Mouse (Mus musculus) stomach, embryonic 14.5 days (tissue): ENCODE results near the gene Plxna4. TPM values are rescaled to one million over a fixed set of nuclear protein-coding genes. Genes with fewer than 3 reads are reported as not detected.
A peak's percentile ranks its signal among the peaks of the same experiment; 100 is the strongest.

Experiments
- ATAC-seq: fragments of 200-750 bp; cut with Nextera tagmentation; 2 replicates; pipeline ENCODE4 v1.8.0; 2017; ENCODE audit warnings: low read depth, moderate TSS enrichment; ENCODE audit not compliant: insufficient number of reproducible peaks, insufficient read depth, low FRiP score
- H3K27ac ChIP-seq: fragments of 300-500 bp; sonication (generic); 2 replicates; pipeline ENCODE4 v1.5.1; 2014; ENCODE audit warnings: mild to moderate bottlenecking, low read length, moderate library complexity, mixed read lengths
- H3K27me3 ChIP-seq: fragments of 300-500 bp; sonication (generic); 2 replicates; pipeline ENCODE4 v1.6.1; 2014; ENCODE audit warnings: low read length, control low read depth, mixed read lengths; ENCODE audit not compliant: control insufficient read depth, insufficient read depth
- H3K36me3 ChIP-seq: fragments of 300-500 bp; sonication (generic); 2 replicates; pipeline ENCODE4 v1.6.1; 2014; ENCODE audit warnings: mild to moderate bottlenecking, control low read depth, low read length, moderate library complexity, mixed read lengths; ENCODE audit not compliant: control insufficient read depth, insufficient read depth
- H3K4me1 ChIP-seq: fragments of 300-500 bp; sonication (generic); 2 replicates; pipeline ENCODE4 v1.6.1; 2014; ENCODE audit warnings: low read length, control low read depth, mixed read lengths; ENCODE audit not compliant: control insufficient read depth, insufficient read depth
- H3K4me2 ChIP-seq: fragments of 300-500 bp; sonication (generic); replicated peaks from 2 replicates; pipeline ENCODE4 v1.6.1; 2014; ENCODE audit warnings: low read depth, low read length, control low read depth
- H3K4me3 ChIP-seq: fragments of 300-500 bp; sonication (generic); 2 replicates; pipeline ENCODE4 v1.5.1; 2014; ENCODE audit warnings: low read depth, low read length, control low read depth
- H3K9ac ChIP-seq: fragments of 300-500 bp; sonication (generic); replicated peaks from 2 replicates; pipeline ENCODE4 v1.6.1; 2014; ENCODE audit warnings: low read depth, mild to moderate bottlenecking, control low read depth, low read length, moderate library complexity, mixed read lengths
- H3K9me3 ChIP-seq: fragments of 300-500 bp; sonication (generic); 2 replicates; pipeline ENCODE4 v1.6.1; 2016; ENCODE audit warnings: low read depth, low read length, control low read depth; ENCODE audit not compliant: control insufficient read depth
- WGBS: fragments of 180-500 bp; shearing (Covaris S2); extraction: QIAGEN DNeasy Blood & Tissue Kit; methylation state at CpG from one replicate; pipeline ENCODE4 v1.1.7; 2014; 5-methylcytosine and 5-hydroxymethylcytosine counted together
- polyA plus RNA-seq: library from polyadenylated mRNA; unstranded; fragments of >200 nt; fragmentation: Nextera tagmentation; extraction: Ambion mirVana; gene quantifications from 2 replicates; pipeline ENCODE4 v1.2.1, GENCODE M21; 2014

Gene Plxna4
- polyA plus RNA-seq, 1 experiment from 2014 or later: 3.7 TPM

DNA sequence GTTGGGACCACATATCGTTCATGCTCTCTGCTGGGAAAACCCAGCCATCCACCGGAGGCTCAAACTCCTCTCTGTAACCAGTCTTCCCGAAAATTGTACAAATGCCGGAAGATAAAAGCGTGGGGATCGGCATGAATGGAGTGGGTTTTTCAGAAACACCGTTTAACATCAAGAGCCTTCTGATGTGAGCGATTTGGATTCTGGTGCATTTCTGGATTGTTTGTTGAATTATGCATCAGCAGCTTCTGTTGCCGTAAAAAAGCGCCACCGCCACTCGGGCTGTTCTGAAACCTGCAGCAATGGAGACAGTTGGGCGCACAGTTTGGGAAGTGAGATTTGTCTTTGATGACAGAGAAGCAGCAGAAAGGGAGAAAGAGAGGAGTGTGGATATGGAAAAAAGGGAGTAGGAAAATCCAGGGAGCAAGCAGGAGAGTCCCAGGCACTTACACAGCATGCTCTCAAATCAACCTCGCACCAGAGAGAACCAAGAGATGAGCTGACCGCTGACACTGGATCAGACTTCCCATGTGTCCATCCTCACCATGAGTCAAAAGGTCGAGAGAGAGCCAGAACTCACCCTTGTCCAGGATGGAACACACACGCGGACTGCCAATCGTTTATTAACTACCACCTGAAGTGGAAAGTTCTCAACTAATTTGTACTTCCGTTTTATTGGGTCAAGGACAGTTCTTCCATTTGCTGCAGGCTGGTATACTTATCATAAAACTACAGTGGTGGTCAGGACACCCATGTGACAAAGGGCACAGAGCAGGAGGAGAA lies 181.5 kb downstream of the Plxna4 start:
- Histone ChIP-seq H3K9me3 (no peaks in the 10 kb centered on the region), H3K4me2 (no peak overlapping the region), H3K4me1 (peaks cover 8% of the 10 kb centered on the region; the same call in 1 of the 2 replicates), H3K27ac (no peak overlapping the region), H3K9ac (no peak overlapping the region), H3K27me3 (no peaks in the 10 kb centered on the region), H3K4me3 (no peak overlapping the region), H3K36me3 (no peaks in the 10 kb centered on the region)
- no peak for ATAC-seq
- WGBS: 84% methylated on average over 20 of the region's 20 CpGs

DNA sequence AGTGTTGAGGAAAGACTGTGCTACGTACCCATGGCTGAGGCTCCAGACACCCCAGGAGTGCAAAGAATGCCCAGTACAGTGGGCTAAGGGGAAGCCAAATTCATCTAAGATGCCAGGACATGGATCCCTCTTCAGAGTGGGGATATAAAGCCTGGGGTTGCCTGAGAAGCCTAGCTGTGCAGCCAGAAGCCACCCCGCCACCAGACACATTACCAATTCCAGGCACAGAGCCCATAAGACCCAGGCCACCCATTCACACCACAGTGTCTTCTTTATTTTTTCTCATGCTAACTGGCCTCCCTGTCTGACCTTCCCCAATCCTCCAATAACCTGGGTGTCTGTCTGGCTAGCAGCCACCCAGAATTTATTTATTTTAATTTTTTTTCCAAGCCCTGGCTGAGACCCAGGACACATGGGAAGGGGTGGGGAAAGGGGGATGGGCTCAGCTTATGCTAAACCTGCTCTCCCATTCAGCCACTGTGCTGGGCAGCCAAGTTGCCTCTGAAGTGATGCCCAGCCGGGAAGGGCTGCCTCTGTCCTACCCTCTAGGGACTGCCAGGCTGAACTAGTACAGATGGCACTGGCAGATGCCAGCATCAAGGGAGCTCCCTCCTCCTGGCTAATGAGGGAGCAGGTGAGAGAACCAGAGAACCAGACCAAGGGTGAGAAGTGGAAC lies 185.3 kb downstream of the Plxna4 start:
- no peak for ATAC-seq
- Histone ChIP-seq H3K9me3 (no peaks in the 10 kb centered on the region), H3K4me3 (no peak overlapping the region), H3K27me3 (no peaks in the 10 kb centered on the region), H3K9ac (no peak overlapping the region), H3K36me3 (no peaks in the 10 kb centered on the region), H3K4me2 (no peak overlapping the region), H3K27ac (no peak overlapping the region), H3K4me1 (0 out of 2 replicates have a peak, but pooled peaks cover 1% of the 10 kb centered on the region)
- 82% methylated on average over 3 of the region's 3 CpGs for WGBS

DNA sequence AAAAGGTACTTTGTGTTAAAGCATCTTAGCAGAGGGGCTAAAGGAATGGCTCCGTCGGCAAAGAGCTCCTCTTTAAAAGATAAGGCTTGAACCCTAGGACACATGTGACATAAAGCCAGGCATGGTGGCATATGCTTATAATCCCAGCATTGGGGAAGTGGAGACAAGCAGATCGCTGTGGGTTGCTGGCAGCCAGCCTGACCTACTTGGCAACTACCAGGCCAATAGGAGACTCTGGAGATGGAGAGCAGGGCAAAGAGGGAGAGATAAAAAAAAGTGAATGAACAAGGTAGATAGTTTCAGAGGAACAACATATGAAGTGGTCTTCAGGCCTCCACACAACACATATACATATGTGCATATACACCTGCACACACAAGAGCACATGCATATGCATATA lies 189.7 kb downstream of the Plxna4 start:
- Histone ChIP-seq H3K4me1 (no peaks in the 10 kb centered on the region; the same call in 1 of the 2 replicates), H3K9ac (no peak overlapping the region), H3K27ac (no peak overlapping the region), H3K4me3 (no peak overlapping the region), H3K4me2 (no peak overlapping the region), H3K27me3 (no peaks in the 10 kb centered on the region), H3K9me3 (no peaks in the 10 kb centered on the region), H3K36me3 (no peaks in the 10 kb centered on the region)
- 95% methylated on average over 3 of the region's 3 CpGs for WGBS
- ATAC-seq: no peak

DNA sequence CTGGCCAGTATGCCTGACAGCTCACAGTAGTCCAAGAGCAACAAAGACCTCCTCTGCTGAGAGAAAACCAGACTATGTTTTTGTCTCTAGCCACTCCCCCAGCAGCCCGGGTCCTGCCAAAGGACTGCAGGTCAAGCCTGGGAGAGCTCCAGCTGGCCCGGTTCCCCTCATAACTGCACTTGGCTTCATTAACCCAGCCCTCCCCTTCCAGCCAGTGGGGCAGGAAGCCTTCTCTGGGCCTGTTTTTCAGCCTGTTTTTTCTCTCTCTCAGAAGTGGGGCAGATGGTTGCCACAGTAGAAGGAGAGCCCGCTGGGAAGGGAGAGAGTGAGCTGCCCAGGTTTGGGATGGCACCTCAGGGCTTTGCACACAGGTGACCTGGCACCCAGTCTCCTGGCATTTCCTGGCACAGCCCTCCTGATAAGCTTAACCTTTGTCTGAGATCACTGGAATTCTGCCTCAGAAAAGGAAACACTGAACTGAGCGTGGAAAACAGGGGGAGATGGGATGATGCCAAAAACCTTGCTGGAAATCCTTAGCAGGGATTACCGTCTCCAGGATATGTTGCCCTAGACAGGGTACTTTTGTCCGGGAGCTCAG lies 190.8 kb downstream of the Plxna4 start:
- ATAC-seq: peak; percentile 46; the same call in 1 of the 2 replicates
- H3K4me2 ChIP-seq: no peak overlapping the region
- no peak overlapping the region for H3K27ac ChIP-seq

DNA sequence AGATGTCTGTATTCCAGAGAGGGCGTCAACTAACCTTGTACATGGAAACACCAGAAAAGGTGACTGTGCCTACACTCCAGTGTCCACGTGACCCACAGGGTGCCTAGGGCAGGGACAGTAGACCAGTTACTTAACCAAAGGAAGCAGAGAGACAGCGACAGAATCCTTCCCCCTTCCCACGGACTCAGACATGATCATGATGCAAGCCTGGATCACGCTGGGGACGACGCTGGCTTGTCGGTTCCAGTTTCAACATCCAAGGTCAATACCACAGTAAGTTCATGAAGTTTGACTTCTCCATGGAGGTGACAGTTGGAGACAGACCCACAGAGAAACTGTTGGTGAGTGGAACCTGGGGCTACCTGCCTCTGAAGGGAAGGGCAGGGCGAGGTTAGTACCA lies 192.6 kb downstream of the Plxna4 start:
- no peak overlapping the region for H3K4me3 ChIP-seq
- H3K4me2 ChIP-seq: no peak overlapping the region
- no peaks in the 10 kb centered on the region; the same call in 1 of the 2 replicates for H3K4me1 ChIP-seq
- 88% methylated on average over 9 of the region's 9 CpGs for WGBS
- H3K9ac ChIP-seq: no peak overlapping the region
- H3K36me3 ChIP-seq: no peaks in the 10 kb centered on the region
- H3K9me3 ChIP-seq: no peaks in the 10 kb centered on the region
- H3K27me3 ChIP-seq: no peaks in the 10 kb centered on the region
- no peak overlapping the region for H3K27ac ChIP-seq
- ATAC-seq: no peak

More for the DNA sequence above, 190.8 kb downstream of the Plxna4 start:
- no peaks in the 10 kb centered on the region for H3K9me3 ChIP-seq
- H3K4me1 ChIP-seq: no peaks in the 10 kb centered on the region; the same call in 1 of the 2 replicates
- no peak overlapping the region for H3K9ac ChIP-seq
- no peaks in the 10 kb centered on the region for H3K36me3 ChIP-seq
- 33% methylated on average over 6 of the region's 6 CpGs for WGBS
- no peak overlapping the region for H3K4me3 ChIP-seq
- H3K27me3 ChIP-seq: no peaks in the 10 kb centered on the region

DNA sequence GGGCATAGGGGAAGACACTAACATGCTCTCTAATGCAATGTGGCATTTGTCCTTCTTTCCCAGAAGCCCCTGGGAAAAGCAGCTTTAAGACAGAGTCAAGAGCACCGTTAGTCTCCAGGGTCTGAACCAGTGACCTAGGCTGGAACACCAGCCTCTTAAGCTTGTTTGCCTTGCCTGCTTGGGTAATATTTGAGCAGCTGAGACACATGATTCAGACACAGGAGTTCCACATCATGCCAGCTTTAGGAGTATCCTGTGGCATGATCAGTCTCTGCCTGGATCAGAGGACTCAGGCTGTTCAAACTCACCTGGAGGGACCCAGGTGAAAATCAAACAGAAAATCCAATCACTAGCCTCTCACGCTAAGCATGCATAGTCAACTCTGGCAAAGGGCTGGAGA lies 195.7 kb downstream of the Plxna4 start:
- Histone ChIP-seq H3K27ac (no peak overlapping the region), H3K4me1 (no peaks in the 10 kb centered on the region; the same call in 1 of the 2 replicates), H3K4me3 (no peak overlapping the region), H3K4me2 (no peak overlapping the region), H3K36me3 (no peaks in the 10 kb centered on the region), H3K9me3 (no peaks in the 10 kb centered on the region), H3K27me3 (no peaks in the 10 kb centered on the region), H3K9ac (no peak overlapping the region)
- WGBS: 62% methylated on average over 2 of the region's 2 CpGs
- ATAC-seq: no peak

DNA sequence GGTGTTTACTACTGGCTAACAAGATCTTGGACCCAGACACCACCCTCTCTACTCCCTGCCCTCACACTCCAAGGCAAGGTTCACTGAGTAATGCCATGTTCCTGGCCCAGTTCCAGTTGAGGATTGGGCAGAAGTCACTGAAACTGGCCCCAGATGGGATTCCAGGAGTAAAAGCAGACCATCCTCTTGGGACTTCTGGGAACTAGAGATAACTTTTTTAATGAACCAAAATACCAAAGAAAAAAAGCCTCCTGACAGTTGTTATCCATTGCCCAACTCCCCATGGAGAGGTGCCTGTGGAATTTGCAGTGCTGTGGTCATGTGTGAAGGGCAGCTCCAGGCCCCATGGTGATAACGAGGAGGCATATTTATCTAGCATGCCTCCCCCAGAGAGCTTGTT lies 199.7 kb downstream of the Plxna4 start:
- WGBS: 45% methylated on average over 1 of the region's 1 CpGs
- no peak overlapping the region for H3K27ac ChIP-seq

DNA sequence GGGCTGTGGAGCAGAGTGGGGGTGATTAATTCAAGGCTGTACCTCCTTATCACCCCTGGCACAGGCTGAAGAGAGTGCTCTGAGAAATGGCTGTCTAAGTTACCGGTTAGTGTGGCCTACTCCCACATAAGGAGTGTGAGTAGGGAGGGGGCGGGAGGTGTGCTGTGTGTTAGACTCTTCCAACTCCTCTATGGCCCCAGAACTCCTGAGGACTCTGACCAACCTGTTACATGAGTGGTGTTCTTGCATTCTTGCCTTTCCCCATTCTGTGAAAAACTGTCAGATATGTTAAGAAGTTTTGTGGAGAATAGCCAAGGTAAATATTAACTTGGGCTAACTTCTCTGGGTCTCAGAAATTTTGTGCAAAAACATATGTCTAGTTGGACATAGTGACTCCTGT lies 201.1 kb downstream of the Plxna4 start:
- Histone ChIP-seq H3K27ac (no peak overlapping the region), H3K9me3 (no peaks in the 10 kb centered on the region), H3K4me2 (no peak overlapping the region), H3K27me3 (no peaks in the 10 kb centered on the region), H3K36me3 (no peaks in the 10 kb centered on the region), H3K4me1 (no peaks in the 10 kb centered on the region), H3K9ac (no peak overlapping the region), H3K4me3 (no peak overlapping the region)
- 71% methylated on average over 2 of the region's 2 CpGs for WGBS
- ATAC-seq: no peak

More for the DNA sequence above, 199.7 kb downstream of the Plxna4 start:
- Histone ChIP-seq H3K36me3 (no peaks in the 10 kb centered on the region), H3K9ac (no peak overlapping the region), H3K4me1 (no peaks in the 10 kb centered on the region), H3K4me2 (no peak overlapping the region), H3K27me3 (no peaks in the 10 kb centered on the region), H3K9me3 (no peaks in the 10 kb centered on the region), H3K4me3 (no peak overlapping the region)
- ATAC-seq: no peak
